Mouse (Mus musculus) colon, adult 2 months (tissue): ENCODE measurements around the gene Abca3. TPM values are rescaled to one million over a fixed set of nuclear protein-coding genes. Genes with fewer than 3 reads are reported as not detected.

ENCODE experiments used
- polyA plus RNA-seq: library from polyadenylated mRNA; depleted of rRNA; stranded (reverse); fragments of >200 nt; gene quantifications from 2 replicates; pipeline ENCODE4 v1.2.3, GENCODE M21; 2012; rRNA removed

The Abca3 gene
- polyA plus RNA-seq: 38.7 and 43.5 TPM in 2 replicates

GRCm38 (mm10) chr17:24351760-24352357 is at the start of gene Abca3:
TSS of gene Abca3 (plus strand) at chr17:24351950.

GRCm38 (mm10) chr17:24350926-24351759 is 607 bp upstream of the Abca3 start, which contains the start of gene Abca17:
TSS of gene Abca17 (minus strand) at chr17:24351068.

GRCm38 (mm10) chr17:24414230-24414976 is 62.7 kb downstream of the Abca3 start, which contains the start of gene Rnps1:
TSS of gene Rnps1 (plus strand) at chr17:24414565.

GRCm38 (mm10) chr17:24426471-24427169 is 74.9 kb downstream of the Abca3 start, which contains the start of gene Eci1:
TSS of gene Eci1 (plus strand) at chr17:24426641.

GRCm38 (mm10) chr17:24442632-24443155 is 90.9 kb downstream of the Abca3 start, which contains the start of gene Dnase1l2:
TSS of gene Dnase1l2 (minus strand) at chr17:24443105.

Other genes with a start within 250 kb of the Abca3 start
- gene Pdpk1, start 201.0 kb upstream of the Abca3 start, polyA plus RNA-seq: 16.9 and 17.2 TPM in 2 replicates
- 85.8 and 87.8 TPM in 2 replicates for gene Amdhd2, start 188.2 kb upstream of the Abca3 start, polyA plus RNA-seq
- gene Atp6v0c, start 182.2 kb upstream of the Abca3 start, polyA plus RNA-seq: 675 and 920 TPM in 2 replicates
- gene Tbc1d24, start 146.4 kb upstream of the Abca3 start, polyA plus RNA-seq: 16.1 and 30.2 TPM in 2 replicates
- gene Ntn3, start 142.4 kb upstream of the Abca3 start, polyA plus RNA-seq: 1.6 and 2.4 TPM in 2 replicates
- 7.2 and 8.4 TPM in 2 replicates for gene Tedc2, start 131.1 kb upstream of the Abca3 start, polyA plus RNA-seq
- gene Ccnf, start 100.5 kb upstream of the Abca3 start, polyA plus RNA-seq: 8.1 and 8.6 TPM in 2 replicates
- gene Abca17, start 882 bp upstream of the Abca3 start, polyA plus RNA-seq: not detected in 2 replicates
- 86.7 and 89.1 TPM in 2 replicates for gene Rnps1, start 62.6 kb downstream of the Abca3 start, polyA plus RNA-seq
- gene Eci1, start 74.7 kb downstream of the Abca3 start, polyA plus RNA-seq: 83.1 and 90.4 TPM in 2 replicates
- 8.1 and 11.0 TPM in 2 replicates for gene Dnase1l2, start 91.2 kb downstream of the Abca3 start, polyA plus RNA-seq
- 86.5 and 103 TPM in 2 replicates for gene E4f1, start 118.4 kb downstream of the Abca3 start, polyA plus RNA-seq
- 161 and 194 TPM in 2 replicates for gene Pgp, start 118.4 kb downstream of the Abca3 start, polyA plus RNA-seq
- 2.0 and 2.5 TPM in 2 replicates for gene Bricd5, start 121.9 kb downstream of the Abca3 start, polyA plus RNA-seq
- gene Mlst8, start 127.1 kb downstream of the Abca3 start, polyA plus RNA-seq: 45.6 and 60.0 TPM in 2 replicates
- gene Caskin1, start 136.7 kb downstream of the Abca3 start, polyA plus RNA-seq: 1.5 and 1.7 TPM in 2 replicates
- gene Traf7, start 176.0 kb downstream of the Abca3 start, polyA plus RNA-seq: 179 and 213 TPM in 2 replicates
- gene Rab26, start 182.3 kb downstream of the Abca3 start, polyA plus RNA-seq: 0.26 and 1.8 TPM in 2 replicates
- gene Pkd1, start 197.9 kb downstream of the Abca3 start, polyA plus RNA-seq: 80.1 and 86.9 TPM in 2 replicates